Mouse (Mus musculus) thymus, postnatal 25 days (tissue): Measurements from ENCODE around the gene Gpr87.
A peak's percentile ranks its signal among the peaks of the same experiment; 100 is the strongest.

ENCODE experiments used
- DNase-seq: peaks from one replicate; pipeline ENCODE4 v3.0.0; 2022

The Gpr87 gene

GRCm38 (mm10) chr3:59194938-59195337 lies at the start of gene Gpr87:
Gene Gpr87, minus strand, starts transcription at chr3:59195104.
- no peak for DNase-seq

- no peak for DNase-seq
Measured at GRCm38 (mm10) chr3:59243384-59243783, 48.5 kb upstream of the Gpr87 start.

- peak; percentile 60 for DNase-seq
Measured at GRCm38 (mm10) chr3:59234878-59235277, 40.0 kb upstream of the Gpr87 start.

GRCm38 (mm10) chr3:59230912-59231311 lies 36.0 kb upstream of the Gpr87 start:
- no peak for DNase-seq

- DNase-seq: peak; percentile 55
Measured at GRCm38 (mm10) chr3:59228730-59229551, 34.0 kb upstream of the Gpr87 start.

- DNase-seq: no peak
Measured at GRCm38 (mm10) chr3:59227696-59228095, 32.8 kb upstream of the Gpr87 start.

GRCm38 (mm10) chr3:59225411-59225810 lies 30.5 kb upstream of the Gpr87 start:
- DNase-seq: no peak

- no peak for DNase-seq
Measured at GRCm38 (mm10) chr3:59222303-59222702, 27.4 kb upstream of the Gpr87 start.

GRCm38 (mm10) chr3:59219326-59219725 lies 24.4 kb upstream of the Gpr87 start:
- DNase-seq: no peak

GRCm38 (mm10) chr3:59217211-59217610 lies 22.3 kb upstream of the Gpr87 start:
- no peak for DNase-seq

GRCm38 (mm10) chr3:59212404-59212803 lies 17.5 kb upstream of the Gpr87 start:
- no peak for DNase-seq

GRCm38 (mm10) chr3:59211784-59212183 lies 16.9 kb upstream of the Gpr87 start:
- DNase-seq: no peak

GRCm38 (mm10) chr3:59210727-59211126 lies 15.8 kb upstream of the Gpr87 start, which contains the start of gene P2ry13:
Gene P2ry13, minus strand, starts transcription at chr3:59210882.
- DNase-seq: no peak

- DNase-seq: no peak
Measured at GRCm38 (mm10) chr3:59210089-59210488, 15.2 kb upstream of the Gpr87 start.

GRCm38 (mm10) chr3:59208650-59209548 lies 14.0 kb upstream of the Gpr87 start:
- DNase-seq: no peak

- peak; percentile 60 for DNase-seq
Measured at GRCm38 (mm10) chr3:59205941-59206340, 11.0 kb upstream of the Gpr87 start.

GRCm38 (mm10) chr3:59204719-59205503 lies 10.0 kb upstream of the Gpr87 start:
- DNase-seq: no peak

- no peak for DNase-seq
Measured at GRCm38 (mm10) chr3:59203802-59204520, 9.1 kb upstream of the Gpr87 start.

- no peak for DNase-seq
Measured at GRCm38 (mm10) chr3:59197329-59197948, 2.5 kb upstream of the Gpr87 start.

GRCm38 (mm10) chr3:59194099-59194498 lies 805 bp downstream of the Gpr87 start:
- DNase-seq: no peak

- no peak for DNase-seq
Measured at GRCm38 (mm10) chr3:59191674-59192073, 3.2 kb downstream of the Gpr87 start.

GRCm38 (mm10) chr3:59187336-59187735 lies 7.6 kb downstream of the Gpr87 start:
- DNase-seq: no peak
